Mouse (Mus musculus): Measurements from ENCODE around the gene Cfap157. TPM values are rescaled to one million over a fixed set of nuclear protein-coding genes. Genes with fewer than 3 reads are reported as not detected.

Gene Cfap157
- total and polyA plus RNA-seq, 2 experiments from 2014 or later, result 0.22 TPM; not detected in 1

- peaks cover 9% of the 10 kb centered on the region for H3K36me3 ChIP-seq (replicated peaks; ENCODE audit: control insufficient read depth, insufficient read depth, low read length)
- H3K27me3 ChIP-seq (ENCODE audit: control insufficient read depth, insufficient read depth, low read length), result peaks cover 20% of the 10 kb centered on the region
- WGBS, result 18% methylated on average over 10 of the region's 11 CpGs
- H3K4me3 ChIP-seq (ENCODE audit: low read depth, low read length), result peak within 1 kb of the TSS; percentile 41
- TF ChIP-seq CTCF (IDR thresholded peaks at IDR 0.05; ENCODE audit: low read depth) (no peak), EP300 (IDR thresholded peaks at IDR 0.05; ENCODE audit: low read depth) (no peak)
- DNase-seq (ENCODE audit: low spot score) (no peak), ATAC-seq (ENCODE audit: insufficient read depth, low read depth) (no peak)
- H3K27ac ChIP-seq (ENCODE audit: low read depth), result no peak within 1 kb of the TSS
- H3K4me2 ChIP-seq (ENCODE audit: low read depth, low read length), result peak within 1 kb of the TSS; percentile 66
- H3K4me1 ChIP-seq (ENCODE audit: control insufficient read depth, insufficient read depth), result peaks cover 8% of the 10 kb centered on the region; the same call in 1 of the 2 replicates
- 0 out of 2 replicates have a peak within 1 kb of the TSS, but pooled peaks have one; percentile 3 for H3K9ac ChIP-seq (replicated peaks; ENCODE audit: low read depth, low read length)
- H3K9me3 ChIP-seq (replicated peaks; ENCODE audit: control insufficient read depth, low read length), result no peaks in the 10 kb centered on the region
These were observed 43.3 kb downstream of the Cfap157 start, which contains the start of gene 6330409D20Rik for GRCm38 (mm10) chr2:32740916-32741272. Gene 6330409D20Rik (minus strand): TSS chr2:32741016.

- no peak for ATAC-seq (ENCODE audit: insufficient read depth, low read depth)
- peaks cover 8% of the 10 kb centered on the region for H3K4me1 ChIP-seq (ENCODE audit: control insufficient read depth, insufficient read depth)
- H3K4me2 ChIP-seq (ENCODE audit: low read depth, low read length), result no peak overlapping the region
- H3K9me3 ChIP-seq (replicated peaks; ENCODE audit: control insufficient read depth, low read length), result no peaks in the 10 kb centered on the region
- H3K27me3 ChIP-seq (ENCODE audit: control insufficient read depth, insufficient read depth, low read length), result peaks cover 20% of the 10 kb centered on the region
- H3K4me3 ChIP-seq (ENCODE audit: low read depth, low read length), result no peak overlapping the region
- no peak overlapping the region for H3K9ac ChIP-seq (replicated peaks; ENCODE audit: low read depth, low read length)
- TF ChIP-seq EP300 (IDR thresholded peaks at IDR 0.05; ENCODE audit: low read depth), result no peak
- no peak for TF ChIP-seq CTCF (IDR thresholded peaks at IDR 0.05; ENCODE audit: low read depth)
- no peak overlapping the region for H3K27ac ChIP-seq (ENCODE audit: low read depth)
- H3K36me3 ChIP-seq (replicated peaks; ENCODE audit: control insufficient read depth, insufficient read depth, low read length), result no peaks in the 10 kb centered on the region; the same call in 1 of the 2 replicates
- DNase-seq (ENCODE audit: low spot score), result no peak
- 68% methylated on average over 4 of the region's 4 CpGs for WGBS
These were observed 44.9 kb downstream of the Cfap157 start for GRCm38 (mm10) chr2:32739311-32739710.

- DNase-seq (ENCODE audit: low spot score), result no peak
- Histone ChIP-seq H3K27me3 (ENCODE audit: control insufficient read depth, insufficient read depth, low read length) (peaks cover 11% of the 10 kb centered on the region), H3K4me2 (ENCODE audit: low read depth, low read length) (no peak overlapping the region), H3K4me3 (ENCODE audit: low read depth, low read length) (no peak overlapping the region), H3K27ac (ENCODE audit: low read depth) (peak overlapping the region; percentile 87), H3K9ac (replicated peaks; ENCODE audit: low read depth, low read length) (no peak overlapping the region), H3K9me3 (replicated peaks; ENCODE audit: control insufficient read depth, low read length) (no peaks in the 10 kb centered on the region), H3K4me1 (ENCODE audit: control insufficient read depth, insufficient read depth) (peaks cover 8% of the 10 kb centered on the region), H3K36me3 (replicated peaks; ENCODE audit: control insufficient read depth, insufficient read depth, low read length) (no peaks in the 10 kb centered on the region; the same call in 1 of the 2 replicates)
- WGBS, result 46% methylated on average over 6 of the region's 6 CpGs
- TF ChIP-seq EP300 (IDR thresholded peaks at IDR 0.05; ENCODE audit: low read depth), result no peak
- TF ChIP-seq CTCF (IDR thresholded peaks at IDR 0.05; ENCODE audit: low read depth), result no peak
- no peak for ATAC-seq (ENCODE audit: insufficient read depth, low read depth)
These were observed 47.2 kb downstream of the Cfap157 start for GRCm38 (mm10) chr2:32737008-32737407.

- WGBS, result 39% methylated on average over 3 of the region's 3 CpGs
- no peaks in the 10 kb centered on the region for H3K9me3 ChIP-seq (replicated peaks; ENCODE audit: control insufficient read depth, low read length)
- peaks cover 5% of the 10 kb centered on the region for H3K4me1 ChIP-seq (ENCODE audit: control insufficient read depth, insufficient read depth)
- H3K27me3 ChIP-seq (ENCODE audit: control insufficient read depth, insufficient read depth, low read length), result peaks cover 5% of the 10 kb centered on the region
- peak overlapping the region; percentile 87 for H3K27ac ChIP-seq (ENCODE audit: low read depth)
- TF ChIP-seq CTCF (IDR thresholded peaks at IDR 0.05; ENCODE audit: low read depth) (no peak), EP300 (IDR thresholded peaks at IDR 0.05; ENCODE audit: low read depth) (no peak)
- no peak overlapping the region for H3K9ac ChIP-seq (replicated peaks; ENCODE audit: low read depth, low read length)
- no peak overlapping the region for H3K4me2 ChIP-seq (ENCODE audit: low read depth, low read length)
- H3K4me3 ChIP-seq (ENCODE audit: low read depth, low read length), result no peak overlapping the region
- ATAC-seq (ENCODE audit: insufficient read depth, low read depth) (no peak), DNase-seq (ENCODE audit: low spot score) (no peak)
- H3K36me3 ChIP-seq (replicated peaks; ENCODE audit: control insufficient read depth, insufficient read depth, low read length), result no peaks in the 10 kb centered on the region; the same call in 1 of the 2 replicates
These were observed 47.9 kb downstream of the Cfap157 start for GRCm38 (mm10) chr2:32736306-32736829.

- DNase-seq (ENCODE audit: low spot score), result peak; percentile 74
- no peak overlapping the region for H3K4me3 ChIP-seq (ENCODE audit: low read depth, low read length)
These were observed 49.3 kb downstream of the Cfap157 start for GRCm38 (mm10) chr2:32734933-32735332.

GRCm38 (mm10) chr2:32734480-32734879, 49.7 kb downstream of the Cfap157 start:
- H3K4me1 ChIP-seq (ENCODE audit: control insufficient read depth, insufficient read depth), result peaks cover 11% of the 10 kb centered on the region
- H3K9ac ChIP-seq (replicated peaks; ENCODE audit: low read depth, low read length), result no peak overlapping the region
- H3K36me3 ChIP-seq (replicated peaks; ENCODE audit: control insufficient read depth, insufficient read depth, low read length), result no peaks in the 10 kb centered on the region; the same call in 1 of the 2 replicates
- 44% methylated on average over 4 of the region's 4 CpGs for WGBS
- H3K9me3 ChIP-seq (replicated peaks; ENCODE audit: control insufficient read depth, low read length), result no peaks in the 10 kb centered on the region
- no peak overlapping the region for H3K4me2 ChIP-seq (ENCODE audit: low read depth, low read length)
- peak; percentile 46 for ATAC-seq (ENCODE audit: insufficient read depth, low read depth)
- TF ChIP-seq EP300 (IDR thresholded peaks at IDR 0.05; ENCODE audit: low read depth), result no peak
- TF ChIP-seq CTCF (IDR thresholded peaks at IDR 0.05; ENCODE audit: low read depth), result no peak
- peak; percentile 18 for DNase-seq (ENCODE audit: low spot score)
- no peak overlapping the region for H3K4me3 ChIP-seq (ENCODE audit: low read depth, low read length)
- H3K27me3 ChIP-seq (ENCODE audit: control insufficient read depth, insufficient read depth, low read length), result no peaks in the 10 kb centered on the region
- peak overlapping the region; percentile 87 for H3K27ac ChIP-seq (ENCODE audit: low read depth)

More at GRCm38 (mm10) chr2:32734933-32735332, 49.3 kb downstream of the Cfap157 start:
- WGBS, result 48% methylated on average over 4 of the region's 4 CpGs
- TF ChIP-seq CTCF (IDR thresholded peaks at IDR 0.05; ENCODE audit: low read depth) (no peak), EP300 (IDR thresholded peaks at IDR 0.05; ENCODE audit: low read depth) (peak; percentile 97)
- no peaks in the 10 kb centered on the region for H3K9me3 ChIP-seq (replicated peaks; ENCODE audit: control insufficient read depth, low read length)
- peak overlapping the region; percentile 87 for H3K27ac ChIP-seq (ENCODE audit: low read depth)
- H3K4me1 ChIP-seq (ENCODE audit: control insufficient read depth, insufficient read depth), result peaks cover 11% of the 10 kb centered on the region
- H3K4me2 ChIP-seq (ENCODE audit: low read depth, low read length), result peak overlapping the region; percentile 31
- no peaks in the 10 kb centered on the region for H3K27me3 ChIP-seq (ENCODE audit: control insufficient read depth, insufficient read depth, low read length)
- H3K9ac ChIP-seq (replicated peaks; ENCODE audit: low read depth, low read length), result no peak overlapping the region
- ATAC-seq (ENCODE audit: insufficient read depth, low read depth), result peak; percentile 76
- H3K36me3 ChIP-seq (replicated peaks; ENCODE audit: control insufficient read depth, insufficient read depth, low read length), result no peaks in the 10 kb centered on the region; the same call in 1 of the 2 replicates

All from heart, postnatal 0 days (tissue).